Mouse (Mus musculus) ES-E14 (cell line): ENCODE results near the gene Frem1. TPM values are rescaled to one million over a fixed set of nuclear protein-coding genes. Genes with fewer than 3 reads are reported as not detected.

Experiments
- DNase-seq: peaks from one replicate; pipeline ENCODE4 v3.0.0-alpha.2; 2013; ENCODE audit warnings: low read depth, low spot score
- H3K27ac ChIP-seq: 2 replicates; pipeline ENCODE4 v1.5.1; 2012; ENCODE audit warnings: low read depth, mild to moderate bottlenecking, low read length, moderate library complexity, mixed read lengths; ENCODE audit not compliant: poor library complexity, insufficient read depth, severe bottlenecking
- H3K36me3 ChIP-seq: 2 replicates; pipeline ENCODE4 v1.6.1; 2012; ENCODE audit warnings: mild to moderate bottlenecking, low read length, moderate library complexity, mixed read lengths; ENCODE audit not compliant: control insufficient read depth, poor library complexity, insufficient read depth, severe bottlenecking
- H3K4me1 ChIP-seq, 2 experiments: fragments of 150-350 bp in 1 of 2; sonication (generic) in 1 of 2; 2 replicates each; pipeline ENCODE4 v1.6.1; 2012; ENCODE audit warnings: low read length in 2 of 2, mild to moderate bottlenecking in 1 of 2, mixed read lengths in 1 of 2; ENCODE audit not compliant: control insufficient read depth in 2 of 2, insufficient read depth in 2 of 2, poor library complexity in 1 of 2
- H3K4me3 ChIP-seq, 2 experiments: fragments of 150-350 bp in 1 of 2; sonication (generic) in 1 of 2; 2 replicates each; pipeline ENCODE4 v1.5.1; 2012; ENCODE audit warnings: low read length in 2 of 2, low read depth in 1 of 2, mild to moderate bottlenecking in 1 of 2, mixed read lengths in 1 of 2; ENCODE audit not compliant: insufficient read depth in 1 of 2, poor library complexity in 1 of 2, severe bottlenecking in 1 of 2
- H3K9ac ChIP-seq: 2 replicates; pipeline ENCODE4 v1.6.1; 2012; ENCODE audit warnings: low read depth, mild to moderate bottlenecking, low read length, mixed read lengths; ENCODE audit not compliant: poor library complexity, insufficient read depth, severe bottlenecking
- H3K9me3 ChIP-seq: fragments of 150-350 bp; sonication (generic); 2 replicates; pipeline ENCODE4 v1.6.1; 2012; ENCODE audit warnings: low read depth, mild to moderate bottlenecking, low read length; ENCODE audit not compliant: control insufficient read depth, insufficient read depth
- CHD2 ChIP-seq: IDR thresholded peaks from 2 replicates; pipeline ENCODE4 v1.6.1; 2014; ENCODE audit warnings: mild to moderate bottlenecking, low read depth, low read length, inconsistent platforms
- HCFC1 ChIP-seq: IDR thresholded peaks from 2 replicates; pipeline ENCODE4 v1.6.1; 2012; ENCODE audit warnings: low read length, inconsistent platforms, borderline replicate concordance; ENCODE audit not compliant: insufficient read depth
- MAFK ChIP-seq: IDR thresholded peaks from 2 replicates; pipeline ENCODE4 v1.6.1; 2014; ENCODE audit warnings: mild to moderate bottlenecking, low read depth, low read length, inconsistent platforms; ENCODE audit not compliant: insufficient read depth
- ZC3H11A ChIP-seq: IDR thresholded peaks from 2 replicates; pipeline ENCODE4 v1.6.1; 2012; ENCODE audit warnings: low read depth, mild to moderate bottlenecking, inconsistent platforms, low read length, borderline replicate concordance
- ZNF384 ChIP-seq: IDR thresholded peaks from 2 replicates; pipeline ENCODE4 v1.6.1; 2012; ENCODE audit warnings: low read depth, low read length, inconsistent platforms
- in situ Hi-C, 2 experiments: fragments of 600-800 bp; cut with MboI; formaldehyde crosslinking; loops; one replicate each; pipeline ENCODE4 v1.15.1; 2025; ENCODE audit warnings: low sequenced_read_pairs in 2 of 2, inconsistent platforms in 1 of 2; ENCODE audit not compliant: unreplicated experiment in 2 of 2
- total RNA-seq: library from RNA; depleted of rRNA; stranded (reverse); fragments of 300-350 nt; gene quantifications from 2 replicates; pipeline ENCODE4 v1.2.3, GENCODE M21; 2012

Gene Frem1
- total RNA-seq, 1 experiment: 0.58 TPM

GRCm38 (mm10) chr4:83020759-83021555 lies 31.2 kb downstream of the Frem1 start:
- Histone ChIP-seq H3K4me3 (no peak overlapping the region), H3K36me3 (no peaks in the 10 kb centered on the region), H3K9me3 (no peaks in the 10 kb centered on the region), H3K9ac (no peak overlapping the region), H3K4me1 (no peaks in the 10 kb centered on the region), H3K27ac (no peak overlapping the region)
- in situ Hi-C loops: no loop called here
- no peak for DNase-seq
- TF ChIP-seq ZC3H11A (no peak), ZNF384 (no peak), CHD2 (no peak), MAFK (no peak), HCFC1 (no peak)

GRCm38 (mm10) chr4:83018111-83019105 lies 33.7 kb downstream of the Frem1 start:
- in situ Hi-C loops: no loop called here
- Histone ChIP-seq H3K4me1 (no peaks in the 10 kb centered on the region), H3K9ac (no peak overlapping the region), H3K4me3 (no peak overlapping the region), H3K9me3 (no peaks in the 10 kb centered on the region), H3K36me3 (no peaks in the 10 kb centered on the region), H3K27ac (no peak overlapping the region)
- TF ChIP-seq CHD2: no peak
- TF ChIP-seq MAFK: peak; percentile 49; the same call in 1 of the 2 replicates
- DNase-seq: no peak

GRCm38 (mm10) chr4:83014538-83014937 lies 37.6 kb downstream of the Frem1 start:
- no peaks in the 10 kb centered on the region for H3K4me1 ChIP-seq
- H3K9me3 ChIP-seq: no peaks in the 10 kb centered on the region
- no peak overlapping the region for H3K27ac ChIP-seq
- in situ Hi-C loops: no loop called here
- H3K4me3 ChIP-seq: no peak overlapping the region
- no peaks in the 10 kb centered on the region for H3K36me3 ChIP-seq
- no peak overlapping the region for H3K9ac ChIP-seq
- TF ChIP-seq ZNF384 (no peak), HCFC1 (no peak), ZC3H11A (no peak), MAFK (no peak), CHD2 (no peak)
- DNase-seq: no peak

GRCm38 (mm10) chr4:83004086-83004485 lies 48.1 kb downstream of the Frem1 start:
- no peak overlapping the region for H3K4me3 ChIP-seq
- H3K9me3 ChIP-seq: no peaks in the 10 kb centered on the region
- peak; percentile 8 for DNase-seq
- H3K36me3 ChIP-seq: no peaks in the 10 kb centered on the region
- in situ Hi-C loops: no loop called here
- no peak overlapping the region for H3K27ac ChIP-seq
- H3K4me1 ChIP-seq: peaks cover 0 to 12% of the 10 kb centered on the region in 2 experiments; a peak in 2 of 4 replicates
- no peak overlapping the region for H3K9ac ChIP-seq
- TF ChIP-seq ZC3H11A: no peak
